Mouse (Mus musculus) limb, embryonic 14.5 days (tissue): Measurements from ENCODE around the gene Gm10375. TPM values are rescaled to one million over a fixed set of nuclear protein-coding genes. Genes with fewer than 3 reads are reported as not detected.
"Not testable (repeated sequence)": the region's sequence is repeated elsewhere in the genome, so short reads cannot be mapped to it uniquely, and the experiment has no call there.

Source experiments
- ATAC-seq: fragments of 200-750 bp; cut with Nextera tagmentation; 2 replicates; pipeline ENCODE4 v1.8.0; 2017; ENCODE audit warnings: low read depth, moderate number of reproducible peaks, moderate TSS enrichment; ENCODE audit not compliant: low FRiP score
- DNase-seq: peaks from one replicate; pipeline ENCODE4 v3.0.0-alpha.2; 2015; ENCODE audit warnings: low spot score
- H3K27ac ChIP-seq: fragments of 300-500 bp; sonication (generic); replicated peaks from 2 replicates; pipeline ENCODE4 v1.5.1; 2014; ENCODE audit warnings: low read depth, mild to moderate bottlenecking, low read length, moderate library complexity, mixed read lengths
- H3K27me3 ChIP-seq: fragments of 300-500 bp; sonication (generic); 2 replicates; pipeline ENCODE4 v1.6.1; 2014; ENCODE audit warnings: low read length, mixed read lengths; ENCODE audit not compliant: control insufficient read depth, insufficient read depth
- H3K36me3 ChIP-seq: fragments of 300-500 bp; sonication (generic); 2 replicates; pipeline ENCODE4 v1.6.1; 2014; ENCODE audit warnings: mild to moderate bottlenecking, low read length, moderate library complexity, mixed read lengths; ENCODE audit not compliant: control insufficient read depth, insufficient read depth
- H3K4me1 ChIP-seq: fragments of 300-500 bp; sonication (generic); 2 replicates; pipeline ENCODE4 v1.6.1; 2014; ENCODE audit warnings: antibody characterized with exemption, low read length, mixed read lengths; ENCODE audit not compliant: control insufficient read depth, insufficient read depth
- H3K4me2 ChIP-seq: fragments of 300-500 bp; sonication (generic); replicated peaks from 2 replicates; pipeline ENCODE4 v1.6.1; 2014; ENCODE audit warnings: low read depth, mild to moderate bottlenecking, low read length, moderate library complexity; ENCODE audit not compliant: severe bottlenecking
- H3K4me3 ChIP-seq: fragments of 300-500 bp; sonication (generic); replicated peaks from 2 replicates; pipeline ENCODE4 v1.5.1; 2014; ENCODE audit warnings: low read length
- H3K9ac ChIP-seq: fragments of 300-500 bp; sonication (generic); 2 replicates; pipeline ENCODE4 v1.6.1; 2014; ENCODE audit warnings: mild to moderate bottlenecking, low read depth, low read length, moderate library complexity; ENCODE audit not compliant: severe bottlenecking
- H3K9me3 ChIP-seq: fragments of 300-500 bp; sonication (generic); 2 replicates; pipeline ENCODE4 v1.6.1; 2016; ENCODE audit warnings: low read length; ENCODE audit not compliant: control insufficient read depth
- WGBS: fragments of 180-500 bp; shearing (Covaris S2); extraction: QIAGEN DNeasy Blood & Tissue Kit; methylation state at CpG from one replicate; pipeline ENCODE4 v1.1.7; 2014; 5-methylcytosine and 5-hydroxymethylcytosine counted together
- polyA plus RNA-seq, 2 experiments: library from polyadenylated mRNA; depleted of rRNA in 1 of 2; stranded (reverse) in 1 of 2; unstranded in 1 of 2; fragments of >200 nt; fragmentation: Nextera tagmentation in 1 of 2; extraction: Ambion mirVana in 1 of 2; gene quantifications; 2 replicates each; pipeline versions ENCODE4 v1.2.1 to v1.2.3; 2012 to 2014

Gene Gm10375
- polyA plus RNA-seq (2012; rRNA removed) (not detected in 2 replicates), polyA plus RNA-seq (2014; fragmentation: Nextera tagmentation; extraction: Ambion mirVana) (not detected in 2 replicates)

DNA sequence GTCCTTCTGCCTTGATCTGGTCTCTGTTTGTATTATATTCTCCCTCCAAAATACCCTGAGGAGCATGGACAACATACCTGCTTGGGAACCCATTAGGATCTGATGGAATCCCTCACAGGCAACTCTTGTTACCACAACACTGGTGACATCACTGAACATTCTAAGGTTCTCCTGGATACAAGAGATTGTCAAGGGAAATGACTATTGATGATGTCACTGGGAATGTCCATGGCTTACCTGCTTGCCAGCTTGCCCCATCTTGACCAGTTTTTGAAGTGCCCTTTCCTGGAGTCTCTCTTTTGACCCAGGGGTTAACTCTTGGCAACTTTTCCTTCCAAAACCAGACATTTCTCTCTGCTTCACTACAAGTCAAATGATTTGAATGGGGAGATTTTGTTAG is at the start of gene Gm10375:
Gene Gm10375 (minus strand): TSS at position 101 of the 400 bp plus-strand sequence.
- not testable (repeated sequence) for H3K4me2 ChIP-seq, H3K36me3 ChIP-seq, H3K9ac ChIP-seq, H3K9me3 ChIP-seq, DNase-seq, H3K27ac ChIP-seq, H3K27me3 ChIP-seq, ATAC-seq, H3K4me3 ChIP-seq, H3K4me1 ChIP-seq

DNA sequence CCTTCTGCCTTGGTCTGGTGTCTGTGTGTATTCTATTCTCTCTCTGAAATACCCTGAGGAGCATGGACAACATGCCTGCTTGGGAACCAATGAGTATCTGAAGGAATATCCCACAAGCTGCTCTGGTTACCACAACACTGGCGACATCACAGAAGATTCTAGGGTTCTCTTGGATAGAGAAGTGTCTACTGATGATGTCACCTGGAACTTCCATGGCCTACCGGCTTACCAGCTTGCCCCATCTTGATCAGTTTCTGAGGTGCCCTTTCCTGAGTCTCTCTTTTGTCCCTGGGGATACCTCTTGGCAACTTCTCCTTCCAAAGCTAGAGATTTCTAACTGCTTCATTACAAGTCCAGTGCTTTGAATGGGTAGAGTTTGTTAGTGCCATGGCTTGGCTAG is 28.8 kb downstream of the Gm10375 start, which contains the start of gene Gm17654:
Gene Gm17654 (minus strand): TSS at position 101 of the 400 bp plus-strand sequence.
- not testable (repeated sequence) for H3K4me3 ChIP-seq, H3K9me3 ChIP-seq, H3K27me3 ChIP-seq, H3K4me2 ChIP-seq, H3K27ac ChIP-seq, DNase-seq, ATAC-seq, H3K4me1 ChIP-seq, H3K9ac ChIP-seq, H3K36me3 ChIP-seq
- 69% methylated on average over 1 of the region's 2 CpGs for WGBS

DNA sequence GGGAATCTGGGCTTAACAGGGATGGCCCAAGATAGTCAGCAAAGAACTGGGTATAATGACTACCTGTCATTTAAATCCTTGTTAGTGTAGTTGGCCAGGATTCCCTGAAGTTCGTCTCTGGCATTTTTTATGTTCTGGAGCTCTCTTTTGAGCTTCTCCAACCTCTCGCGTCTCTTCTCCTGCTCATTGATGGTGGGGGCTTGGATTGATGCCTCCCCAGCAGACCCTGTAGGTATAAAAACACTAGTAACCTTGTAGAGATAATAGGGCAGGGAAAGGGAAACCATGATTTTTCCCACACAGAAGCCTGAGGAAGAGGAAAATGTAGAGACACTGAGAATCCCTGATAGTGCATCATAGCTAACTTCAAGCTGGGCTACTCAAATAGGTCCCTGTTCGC is 29.8 kb downstream of the Gm10375 start:
- H3K27me3 ChIP-seq, H3K4me3 ChIP-seq, H3K9me3 ChIP-seq, H3K4me1 ChIP-seq, ATAC-seq, H3K4me2 ChIP-seq, DNase-seq, H3K36me3 ChIP-seq, H3K9ac ChIP-seq, H3K27ac ChIP-seq: not testable (repeated sequence)
- WGBS: 92% methylated on average over 4 of the region's 4 CpGs

Other genes starting within 250 kb of the Gm10375 start
- gene Gm8138, start 191.7 kb downstream of the Gm10375 start, polyA plus RNA-seq (2012; rRNA removed): not detected in 2 replicates
- gene Gm8138, start 191.7 kb downstream of the Gm10375 start, polyA plus RNA-seq (2014; fragmentation: Nextera tagmentation; extraction: Ambion mirVana): not detected in 2 replicates
- gene Gm5799, start 64.4 kb downstream of the Gm10375 start, polyA plus RNA-seq (2012; rRNA removed): not detected in 2 replicates
- gene Gm5799, start 64.4 kb downstream of the Gm10375 start, polyA plus RNA-seq (2014; fragmentation: Nextera tagmentation; extraction: Ambion mirVana): not detected in 2 replicates
- gene Gm17654, start 28.9 kb downstream of the Gm10375 start, polyA plus RNA-seq (2012; rRNA removed): not detected in 2 replicates
- gene Gm17654, start 28.9 kb downstream of the Gm10375 start, polyA plus RNA-seq (2014; fragmentation: Nextera tagmentation; extraction: Ambion mirVana): not detected in 2 replicates
- not detected in 2 replicates for gene Gm8165, start 69.2 kb upstream of the Gm10375 start, polyA plus RNA-seq (2012; rRNA removed)
- gene Gm8165, start 69.2 kb upstream of the Gm10375 start, polyA plus RNA-seq (2014; fragmentation: Nextera tagmentation; extraction: Ambion mirVana): not detected in 2 replicates
- 0.59 and 0.65 TPM in 2 replicates for gene Gm7324, start 89.8 kb upstream of the Gm10375 start, polyA plus RNA-seq (2012; rRNA removed)
- 0.97 and 1.9 TPM in 2 replicates for gene Gm7324, start 89.8 kb upstream of the Gm10375 start, polyA plus RNA-seq (2014; fragmentation: Nextera tagmentation; extraction: Ambion mirVana)
- not detected in 2 replicates for gene Gm16506, start 119.5 kb upstream of the Gm10375 start, polyA plus RNA-seq (2012; rRNA removed)
- not detected in 2 replicates for gene Gm16506, start 119.5 kb upstream of the Gm10375 start, polyA plus RNA-seq (2014; fragmentation: Nextera tagmentation; extraction: Ambion mirVana)
- gene Gm6526, start 139.9 kb upstream of the Gm10375 start, polyA plus RNA-seq (2012; rRNA removed): not detected in 2 replicates
- not detected in 2 replicates for gene Gm6526, start 139.9 kb upstream of the Gm10375 start, polyA plus RNA-seq (2014; fragmentation: Nextera tagmentation; extraction: Ambion mirVana)
- not detected in 2 replicates for gene Gm8180, start 176.7 kb upstream of the Gm10375 start, polyA plus RNA-seq (2012; rRNA removed)
- not detected in 2 replicates for gene Gm8180, start 176.7 kb upstream of the Gm10375 start, polyA plus RNA-seq (2014; fragmentation: Nextera tagmentation; extraction: Ambion mirVana)